Mouse (Mus musculus) limb, embryonic 13.5 days (tissue): ENCODE measurements around the gene Impg1. TPM values are rescaled to one million over a fixed set of nuclear protein-coding genes. Genes with fewer than 3 reads are reported as not detected.

Source experiments
- ATAC-seq: fragments of 200-750 bp; cut with Nextera tagmentation; 2 replicates; pipeline ENCODE4 v1.8.0; 2017; ENCODE audit warnings: low read depth, moderate number of reproducible peaks, moderate TSS enrichment; ENCODE audit not compliant: low FRiP score
- H3K27ac ChIP-seq: fragments of 300-500 bp; sonication (generic); 2 replicates; pipeline ENCODE4 v1.5.1; 2015; ENCODE audit warnings: inconsistent platforms, mild to moderate bottlenecking, moderate library complexity
- H3K27me3 ChIP-seq: fragments of 300-500 bp; sonication (generic); 2 replicates; pipeline ENCODE4 v1.6.1; 2015; ENCODE audit warnings: mild to moderate bottlenecking, inconsistent platforms
- H3K36me3 ChIP-seq: fragments of 300-500 bp; sonication (generic); 2 replicates; pipeline ENCODE4 v1.6.1; 2015; ENCODE audit warnings: inconsistent platforms, mild to moderate bottlenecking, moderate library complexity
- H3K4me1 ChIP-seq: fragments of 300-500 bp; sonication (generic); 2 replicates; pipeline ENCODE4 v1.6.1; 2015; ENCODE audit warnings: inconsistent platforms
- H3K4me2 ChIP-seq: fragments of 300-500 bp; sonication (generic); replicated peaks from 2 replicates; pipeline ENCODE4 v1.6.1; 2015; ENCODE audit warnings: inconsistent platforms, mild to moderate bottlenecking, moderate library complexity
- H3K4me3 ChIP-seq: fragments of 300-500 bp; sonication (generic); 2 replicates; pipeline ENCODE4 v1.5.1; 2015; ENCODE audit warnings: moderate library complexity, mild to moderate bottlenecking, inconsistent platforms
- H3K9ac ChIP-seq: fragments of 300-500 bp; sonication (generic); 2 replicates; pipeline ENCODE4 v1.6.1; 2015; ENCODE audit warnings: mild to moderate bottlenecking, inconsistent platforms
- H3K9me3 ChIP-seq: fragments of 300-500 bp; sonication (generic); 2 replicates; pipeline ENCODE4 v1.6.1; 2016; ENCODE audit warnings: inconsistent platforms
- WGBS: fragments of 180-500 bp; shearing (Covaris S2); methylation state at CpG from one replicate; pipeline ENCODE4 v1.1.7; 2015; 5-methylcytosine and 5-hydroxymethylcytosine counted together
- polyA plus RNA-seq: library from polyadenylated mRNA; unstranded; fragments of >200 nt; fragmentation: Nextera tagmentation; extraction: Ambion mirVana; gene quantifications from 2 replicates; pipeline ENCODE4 v1.2.1, GENCODE M21; 2015

The Impg1 gene
- polyA plus RNA-seq: not detected in 2 replicates

DNA sequence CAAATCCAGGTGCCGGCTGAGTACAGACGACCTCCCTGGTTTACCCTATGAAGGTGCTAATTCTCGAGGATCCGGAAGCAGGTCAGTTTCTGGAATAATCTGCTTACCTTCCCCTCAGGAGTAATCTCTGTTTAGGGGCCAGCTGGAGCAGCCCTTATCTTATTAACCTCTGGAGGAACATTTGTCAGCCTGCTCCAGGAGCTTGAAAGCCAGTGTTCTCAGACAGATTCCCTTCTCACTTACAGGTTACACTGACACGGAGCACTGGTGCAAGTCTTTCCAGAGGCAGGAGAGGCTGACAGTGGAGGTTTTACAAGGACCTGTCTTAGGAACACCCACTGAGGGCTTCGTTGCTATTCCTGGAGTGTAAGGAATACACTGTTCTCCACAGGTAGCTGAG is at the start of gene Impg1:
TSS of gene Impg1 (minus strand) at position 101 of the 400 bp plus-strand sequence.
- H3K9ac ChIP-seq: no peak within 1 kb of the TSS
- no peaks in the 10 kb centered on the region for H3K4me1 ChIP-seq
- H3K4me3 ChIP-seq: no peak within 1 kb of the TSS
- H3K9me3 ChIP-seq: no peaks in the 10 kb centered on the region
- H3K36me3 ChIP-seq: no peaks in the 10 kb centered on the region
- H3K4me2 ChIP-seq: no peak within 1 kb of the TSS
- H3K27me3 ChIP-seq: no peaks in the 10 kb centered on the region
- no peak within 1 kb of the TSS for H3K27ac ChIP-seq
- ATAC-seq: no peak
- 33% methylated on average over 6 of the region's 6 CpGs for WGBS

GRCm38 (mm10) chr9:80509464-80510153 is 44.3 kb upstream of the Impg1 start:
- Histone ChIP-seq H3K36me3 (no peaks in the 10 kb centered on the region), H3K9me3 (no peaks in the 10 kb centered on the region), H3K4me2 (no peak overlapping the region), H3K27me3 (no peaks in the 10 kb centered on the region), H3K4me3 (no peak overlapping the region), H3K27ac (no peak overlapping the region), H3K9ac (no peak overlapping the region), H3K4me1 (no peaks in the 10 kb centered on the region)
- WGBS: 93% methylated on average over 7 of the region's 7 CpGs
- ATAC-seq: no peak

DNA sequence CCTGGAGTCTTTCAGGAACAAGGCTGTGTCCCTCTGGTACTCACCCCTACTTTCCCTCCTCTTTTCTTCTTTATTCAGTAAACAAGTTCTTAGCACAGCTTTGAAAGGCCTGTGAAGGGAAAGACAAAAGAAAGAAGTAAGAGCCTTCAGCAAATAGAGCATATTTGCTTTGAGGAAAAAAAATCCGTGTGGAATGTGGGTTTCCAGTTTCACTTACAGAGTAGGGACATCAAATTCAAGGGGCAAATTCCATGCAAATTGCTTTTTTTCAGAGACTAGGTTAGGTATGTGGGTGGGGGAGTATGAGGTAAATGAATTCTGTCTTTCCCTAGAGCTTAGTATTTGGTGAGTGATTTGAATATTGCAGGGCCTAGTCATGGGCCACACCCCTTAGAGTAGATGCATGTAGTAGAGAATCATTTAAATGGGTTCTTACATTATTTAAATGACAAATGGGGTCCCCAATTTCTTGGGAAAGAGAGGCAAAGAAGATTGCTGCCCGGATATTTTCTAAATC is 39.3 kb upstream of the Impg1 start:
- Histone ChIP-seq H3K27ac (no peak overlapping the region), H3K36me3 (no peaks in the 10 kb centered on the region), H3K4me2 (no peak overlapping the region), H3K4me1 (no peaks in the 10 kb centered on the region), H3K9ac (no peak overlapping the region), H3K27me3 (no peaks in the 10 kb centered on the region), H3K9me3 (no peaks in the 10 kb centered on the region), H3K4me3 (no peak overlapping the region)
- no peak for ATAC-seq
- WGBS: 49% methylated on average over 2 of the region's 2 CpGs

DNA sequence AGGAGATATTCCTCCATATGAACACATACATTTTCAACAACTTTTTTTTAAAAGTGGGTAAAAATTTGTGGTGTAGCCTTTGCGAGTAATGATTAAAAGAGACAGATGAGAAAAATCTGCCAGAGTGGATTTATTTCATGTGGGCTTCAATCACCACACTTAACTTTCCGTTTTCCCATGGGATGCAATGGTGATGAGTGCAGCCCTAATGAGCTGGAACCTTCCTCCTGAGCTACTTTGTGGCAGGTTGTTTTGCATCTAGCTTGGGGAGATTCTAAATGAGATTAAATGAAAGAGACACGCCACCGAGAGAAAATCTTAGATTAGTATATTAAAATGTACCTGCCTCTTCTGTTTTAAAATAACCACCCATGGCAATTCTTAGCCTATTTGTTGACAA is 26.3 kb upstream of the Impg1 start:
- no peak overlapping the region for H3K27ac ChIP-seq
- H3K4me1 ChIP-seq: no peaks in the 10 kb centered on the region
- H3K36me3 ChIP-seq: no peaks in the 10 kb centered on the region
- no peak overlapping the region for H3K9ac ChIP-seq
- WGBS: 70% methylated on average over 4 of the region's 4 CpGs
- no peaks in the 10 kb centered on the region for H3K27me3 ChIP-seq
- H3K4me3 ChIP-seq: no peak overlapping the region
- H3K9me3 ChIP-seq: no peaks in the 10 kb centered on the region
- no peak overlapping the region for H3K4me2 ChIP-seq
- no peak for ATAC-seq

DNA sequence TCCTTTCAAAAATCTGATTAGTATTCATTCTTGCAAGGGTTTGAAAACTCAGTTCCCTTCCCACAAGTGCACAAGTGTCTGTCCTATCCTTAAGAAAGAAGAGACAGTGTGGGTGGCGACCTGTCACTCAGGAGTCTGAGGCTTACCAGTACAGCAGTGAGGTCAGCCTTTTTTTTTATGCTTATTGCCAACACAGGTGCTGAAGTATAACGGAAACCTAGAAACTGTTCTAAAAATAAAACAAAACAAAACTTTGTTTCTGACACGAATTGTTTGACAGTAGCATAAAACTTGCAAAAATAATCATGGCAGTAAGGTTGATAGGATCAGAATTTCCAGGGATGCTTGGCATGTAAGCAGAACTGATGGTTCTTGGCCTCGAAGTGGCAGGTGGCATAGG is 4.9 kb downstream of the Impg1 start:
- Histone ChIP-seq H3K9me3 (no peaks in the 10 kb centered on the region), H3K9ac (no peak overlapping the region), H3K4me2 (no peak overlapping the region), H3K4me1 (no peaks in the 10 kb centered on the region), H3K27me3 (no peaks in the 10 kb centered on the region), H3K4me3 (no peak overlapping the region), H3K36me3 (no peaks in the 10 kb centered on the region), H3K27ac (no peak overlapping the region)
- no peak for ATAC-seq
- 72% methylated on average over 4 of the region's 4 CpGs for WGBS

- Histone ChIP-seq H3K9ac (no peak overlapping the region), H3K36me3 (no peaks in the 10 kb centered on the region), H3K4me2 (no peak overlapping the region), H3K9me3 (no peaks in the 10 kb centered on the region), H3K4me1 (no peaks in the 10 kb centered on the region), H3K27ac (no peak overlapping the region), H3K4me3 (no peak overlapping the region), H3K27me3 (no peaks in the 10 kb centered on the region)
- no peak for ATAC-seq
- 55% methylated on average over 3 of the region's 3 CpGs for WGBS
Observed at GRCm38 (mm10) chr9:80450467-80451261, 14.6 kb downstream of the Impg1 start.

DNA sequence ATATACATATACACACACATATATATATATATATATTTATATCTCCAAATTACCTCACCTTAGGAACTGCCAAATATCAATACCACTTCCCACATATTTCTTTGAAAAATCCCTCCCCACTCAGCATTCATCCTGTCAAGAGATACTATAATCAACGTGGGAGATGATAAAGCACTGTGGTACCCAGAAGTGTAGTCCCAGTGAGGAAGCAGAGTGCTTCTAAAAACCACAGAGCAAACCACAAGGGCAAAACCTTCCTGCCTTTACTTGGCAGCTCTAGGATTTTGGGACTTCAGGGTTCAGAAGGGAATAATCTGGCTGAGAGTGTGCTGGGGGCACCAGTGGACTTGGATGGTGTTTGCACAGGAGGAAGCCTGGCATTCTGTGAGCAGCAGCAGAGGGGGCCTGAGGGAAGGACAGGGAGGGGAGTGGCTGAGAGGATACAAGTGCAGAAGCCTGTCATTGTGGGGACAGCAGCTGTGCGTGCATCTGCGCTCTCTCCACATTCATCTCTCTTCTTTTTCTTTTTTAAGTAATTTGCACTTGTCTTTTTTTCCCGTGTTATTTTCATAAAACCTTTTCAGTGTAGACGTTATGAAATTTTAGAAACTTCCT is 24.1 kb downstream of the Impg1 start:
- Histone ChIP-seq H3K36me3 (no peaks in the 10 kb centered on the region), H3K4me3 (no peak overlapping the region), H3K4me1 (no peaks in the 10 kb centered on the region), H3K9ac (no peak overlapping the region), H3K27me3 (no peaks in the 10 kb centered on the region), H3K27ac (no peak overlapping the region), H3K4me2 (no peak overlapping the region), H3K9me3 (no peaks in the 10 kb centered on the region)
- 67% methylated on average over 5 of the region's 5 CpGs for WGBS
- no peak for ATAC-seq

- no peaks in the 10 kb centered on the region for H3K9me3 ChIP-seq
- no peak overlapping the region for H3K9ac ChIP-seq
- H3K4me3 ChIP-seq: no peak overlapping the region
- no peaks in the 10 kb centered on the region for H3K27me3 ChIP-seq
- WGBS: 49% methylated on average over 3 of the region's 3 CpGs
- ATAC-seq: no peak
- H3K4me2 ChIP-seq: no peak overlapping the region
- no peaks in the 10 kb centered on the region for H3K36me3 ChIP-seq
- H3K27ac ChIP-seq: no peak overlapping the region
- 0 out of 2 replicates have a peak, but pooled peaks cover 3% of the 10 kb centered on the region for H3K4me1 ChIP-seq
Observed at GRCm38 (mm10) chr9:80391404-80391803, 73.9 kb downstream of the Impg1 start.

- no peaks in the 10 kb centered on the region for H3K36me3 ChIP-seq
- no peaks in the 10 kb centered on the region for H3K27me3 ChIP-seq
- H3K4me3 ChIP-seq: no peak overlapping the region
- no peak overlapping the region for H3K9ac ChIP-seq
- WGBS: 30% methylated on average over 5 of the region's 5 CpGs
- ATAC-seq: no peak
- H3K4me2 ChIP-seq: no peak overlapping the region
- no peak overlapping the region for H3K27ac ChIP-seq
- no peaks in the 10 kb centered on the region for H3K9me3 ChIP-seq
- H3K4me1 ChIP-seq: 0 out of 2 replicates have a peak, but pooled peaks cover 3% of the 10 kb centered on the region
Observed at GRCm38 (mm10) chr9:80391002-80391401, 74.3 kb downstream of the Impg1 start.

DNA sequence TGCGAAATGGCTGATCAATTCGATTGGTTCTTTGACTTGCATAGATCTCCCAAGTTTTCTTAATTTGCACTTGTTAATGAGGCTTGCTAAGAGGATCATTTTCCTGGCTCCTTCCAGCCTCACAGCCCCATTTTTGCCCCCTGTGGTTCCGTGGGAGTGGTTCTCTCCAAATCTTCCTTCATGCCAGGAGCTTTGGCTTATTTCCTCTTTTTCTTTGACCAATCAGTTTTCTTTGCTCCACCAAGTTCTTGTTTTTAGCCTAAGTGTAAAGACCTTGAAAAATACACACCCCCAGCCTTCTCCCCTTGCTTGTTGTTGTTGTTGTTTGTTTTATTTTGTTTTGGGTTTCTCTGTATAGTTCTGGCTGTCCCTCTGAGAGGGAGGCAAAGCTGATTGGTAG is 77.4 kb downstream of the Impg1 start:
- 0 out of 2 replicates have a peak, but pooled peaks cover 3% of the 10 kb centered on the region for H3K4me1 ChIP-seq
- no peaks in the 10 kb centered on the region for H3K36me3 ChIP-seq
- no peaks in the 10 kb centered on the region for H3K9me3 ChIP-seq
- no peak overlapping the region for H3K27ac ChIP-seq
- H3K4me2 ChIP-seq: no peak overlapping the region
- H3K9ac ChIP-seq: no peak overlapping the region
- no peaks in the 10 kb centered on the region for H3K27me3 ChIP-seq
- H3K4me3 ChIP-seq: no peak overlapping the region
- ATAC-seq: no peak
- 82% methylated on average over 3 of the region's 3 CpGs for WGBS

- ATAC-seq: no peak
- H3K4me2 ChIP-seq: no peak overlapping the region
- H3K36me3 ChIP-seq: no peaks in the 10 kb centered on the region
- H3K9me3 ChIP-seq: no peaks in the 10 kb centered on the region
- no peaks in the 10 kb centered on the region for H3K27me3 ChIP-seq
- 0 out of 2 replicates have a peak, but pooled peaks cover 3% of the 10 kb centered on the region for H3K4me1 ChIP-seq
- WGBS: 32% methylated on average over 5 of the region's 5 CpGs
- H3K9ac ChIP-seq: no peak overlapping the region
- H3K4me3 ChIP-seq: no peak overlapping the region
- no peak overlapping the region for H3K27ac ChIP-seq
Observed at GRCm38 (mm10) chr9:80386492-80386891, 78.8 kb downstream of the Impg1 start.

DNA sequence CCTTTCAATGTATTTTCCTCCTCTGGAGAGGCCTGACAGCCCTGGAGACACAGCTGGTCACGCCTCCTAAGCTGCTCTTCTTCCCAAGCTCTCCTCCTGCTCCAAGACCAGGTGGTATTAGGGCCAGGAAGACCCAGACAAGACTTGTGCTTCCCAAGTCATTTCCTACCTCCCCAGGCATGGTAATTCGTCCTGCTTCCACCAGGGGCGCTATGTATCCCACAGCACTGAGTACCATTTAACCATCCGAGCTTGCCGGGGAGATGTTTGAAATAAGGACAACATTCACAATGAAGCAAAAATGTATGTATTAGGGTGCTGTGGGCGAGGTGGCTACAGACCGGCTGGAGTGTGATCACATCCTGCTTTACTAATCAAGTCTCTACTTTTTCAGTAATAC is 79.3 kb downstream of the Impg1 start:
- Histone ChIP-seq H3K4me1 (0 out of 2 replicates have a peak, but pooled peaks cover 2% of the 10 kb centered on the region), H3K9me3 (no peaks in the 10 kb centered on the region), H3K36me3 (no peaks in the 10 kb centered on the region), H3K9ac (no peak overlapping the region), H3K4me3 (no peak overlapping the region), H3K27ac (no peak overlapping the region), H3K4me2 (no peak overlapping the region), H3K27me3 (no peaks in the 10 kb centered on the region)
- no peak for ATAC-seq
- 47% methylated on average over 7 of the region's 7 CpGs for WGBS
